Mouse (Mus musculus) CH12.LX (cell line): ENCODE results near the gene Dennd5b. TPM values are rescaled to one million over a fixed set of nuclear protein-coding genes. Genes with fewer than 3 reads are reported as not detected.

ENCODE experiments used
- DNase-seq: peaks from one replicate; pipeline ENCODE4 v3.0.0-alpha.2; 2013; ENCODE audit errors: extremely low read depth
- H3K27ac ChIP-seq: 2 replicates; pipeline ENCODE4 v1.5.1; 2012; ENCODE audit warnings: low read depth, mild to moderate bottlenecking, control low read depth, moderate library complexity; ENCODE audit not compliant: insufficient read depth
- H3K27me3 ChIP-seq: replicated peaks from 2 replicates; pipeline ENCODE3; 2012; ENCODE audit warnings: inconsistent platforms
- H3K36me3 ChIP-seq, 2 experiments: replicated peaks in 1 of 2; 2 replicates each; pipeline versions ENCODE3 to v1.6.1; 2012; ENCODE audit warnings: inconsistent platforms in 1 of 2, low read length in 1 of 2, mild to moderate bottlenecking in 1 of 2, mixed read lengths in 1 of 2, moderate library complexity in 1 of 2; ENCODE audit not compliant: control insufficient read depth in 1 of 2, insufficient read depth in 1 of 2
- H3K4me1 ChIP-seq, 2 experiments: 2 replicates each; pipeline ENCODE4 v1.6.1; 2012; ENCODE audit warnings: inconsistent platforms in 1 of 2, moderate library complexity in 1 of 2; ENCODE audit not compliant: insufficient read depth in 2 of 2, control insufficient read depth in 1 of 2
- H3K4me2 ChIP-seq: 2 replicates; pipeline ENCODE4 v1.6.1; 2012; ENCODE audit warnings: low read depth, mild to moderate bottlenecking, control low read depth; ENCODE audit not compliant: poor library complexity, insufficient read depth, severe bottlenecking
- H3K4me3 ChIP-seq, 3 experiments: fragments of 150-350 bp in 1 of 3; sonication (generic) in 1 of 3; replicated peaks in 1 of 3; 2 replicates each; pipeline versions ENCODE3 to v1.5.1; 2011 to 2012; ENCODE audit warnings: low read depth in 2 of 3, low read length in 2 of 3, mild to moderate bottlenecking in 2 of 3, moderate library complexity in 2 of 3, control low read depth in 1 of 3, improper control_type of control experiment in 1 of 3, inconsistent platforms in 1 of 3, mixed read lengths in 1 of 3; ENCODE audit not compliant: poor library complexity in 1 of 3
- H3K79me2 ChIP-seq: replicated peaks from 2 replicates; pipeline ENCODE4 v1.6.1; 2012; ENCODE audit warnings: mild to moderate bottlenecking, moderate library complexity; ENCODE audit not compliant: control insufficient read depth, poor library complexity, insufficient read depth, severe bottlenecking; ENCODE audit errors: extremely low read depth
- H3K9ac ChIP-seq: 2 replicates; pipeline ENCODE4 v1.6.1; 2012; ENCODE audit warnings: low read depth, mild to moderate bottlenecking, control low read depth, moderate library complexity; ENCODE audit not compliant: insufficient read depth
- H3K9me3 ChIP-seq: replicated peaks from 2 replicates; pipeline ENCODE3; 2012; ENCODE audit warnings: low read length, inconsistent platforms, mixed read lengths
- BHLHE40 ChIP-seq: IDR thresholded peaks from 2 replicates; pipeline ENCODE4 v1.6.1; 2011; ENCODE audit warnings: mild to moderate bottlenecking, low read depth, low read length, improper control_type of control experiment
- CHD1 ChIP-seq: IDR thresholded peaks from 2 replicates; pipeline ENCODE4 v1.6.1; 2012; ENCODE audit warnings: low read depth, low read length, improper control_type of control experiment, inconsistent platforms
- ELF1 ChIP-seq: IDR thresholded peaks from 2 replicates; pipeline ENCODE4 v1.6.1; 2014; ENCODE audit warnings: low read depth, mild to moderate bottlenecking, inconsistent platforms, low read length, improper control_type of control experiment
- EP300 ChIP-seq: IDR thresholded peaks from 2 replicates; pipeline ENCODE4 v1.6.1; 2011; ENCODE audit warnings: low read length, improper control_type of control experiment
- ETS1 ChIP-seq: conservative IDR thresholded peaks from 2 replicates; pipeline ENCODE4 v1.6.1; 2012; ENCODE audit warnings: low read depth, mild to moderate bottlenecking, inconsistent platforms, low read length, improper control_type of control experiment, moderate library complexity
- HCFC1 ChIP-seq: IDR thresholded peaks from 2 replicates; pipeline ENCODE4 v1.6.1; 2012; ENCODE audit warnings: low read depth, mild to moderate bottlenecking, inconsistent platforms, low read length, improper control_type of control experiment
- IRF4 ChIP-seq: IDR thresholded peaks from 2 replicates; pipeline ENCODE4 v1.6.1; 2014; ENCODE audit warnings: low read depth, mild to moderate bottlenecking, inconsistent platforms, low read length, improper control_type of control experiment
- JUN ChIP-seq: IDR thresholded peaks from 2 replicates; pipeline ENCODE4 v1.6.1; 2011; ENCODE audit warnings: low read depth, mild to moderate bottlenecking, low read length, improper control_type of control experiment, moderate library complexity; ENCODE audit not compliant: insufficient read depth
- JUND ChIP-seq: conservative IDR thresholded peaks from 2 replicates; pipeline ENCODE4 v1.6.1; 2011; ENCODE audit warnings: low read depth, low read length, improper control_type of control experiment
- MAFK ChIP-seq: IDR thresholded peaks from 2 replicates; pipeline ENCODE4 v1.6.1; 2011; ENCODE audit warnings: low read length, improper control_type of control experiment; ENCODE audit not compliant: insufficient replicate concordance
- MAX ChIP-seq: IDR thresholded peaks from 2 replicates; pipeline ENCODE4 v1.6.1; 2011; ENCODE audit warnings: low read length, improper control_type of control experiment
- MAZ ChIP-seq: IDR thresholded peaks from 2 replicates; pipeline ENCODE4 v1.6.1; 2012; ENCODE audit warnings: low read depth, mild to moderate bottlenecking, inconsistent platforms, low read length, improper control_type of control experiment, moderate library complexity
- MXI1 ChIP-seq: IDR thresholded peaks from 2 replicates; pipeline ENCODE4 v1.6.1; 2011; ENCODE audit warnings: mild to moderate bottlenecking, low read depth, low read length, improper control_type of control experiment
- NRF1 ChIP-seq: IDR thresholded peaks from 2 replicates; pipeline ENCODE4 v1.6.1; 2014; ENCODE audit warnings: low read depth, mild to moderate bottlenecking, inconsistent platforms, low read length, improper control_type of control experiment, moderate library complexity
- POLR2A ChIP-seq: IDR thresholded peaks from 2 replicates; pipeline ENCODE4 v1.6.1; 2011; ENCODE audit warnings: low read depth, mild to moderate bottlenecking, improper control_type of control experiment, low read length
- POLR2AphosphoS2 ChIP-seq: IDR thresholded peaks from 2 replicates; pipeline ENCODE4 v1.6.1; 2011; ENCODE audit warnings: low read depth, low read length, improper control_type of control experiment
- RCOR1 ChIP-seq: conservative IDR thresholded peaks from 2 replicates; pipeline ENCODE4 v1.6.1; 2012; ENCODE audit warnings: low read depth, mild to moderate bottlenecking, inconsistent platforms, low read length, improper control_type of control experiment
- SIN3A ChIP-seq: IDR thresholded peaks from 2 replicates; pipeline ENCODE4 v1.6.1; 2012; ENCODE audit warnings: low read length, improper control_type of control experiment, inconsistent platforms
- SMC3 ChIP-seq: IDR thresholded peaks from 2 replicates; pipeline ENCODE4 v1.6.1; 2011; ENCODE audit warnings: low read depth, low read length, improper control_type of control experiment
- TBP ChIP-seq: conservative IDR thresholded peaks from 2 replicates; pipeline ENCODE4 v1.6.1; 2011; ENCODE audit warnings: low read depth, low read length, improper control_type of control experiment
- TCF12 ChIP-seq: IDR thresholded peaks from 2 replicates; pipeline ENCODE4 v1.6.1; 2014; ENCODE audit warnings: low read depth, mild to moderate bottlenecking, inconsistent platforms, low read length, improper control_type of control experiment
- USF1 ChIP-seq: IDR thresholded peaks from 2 replicates; pipeline ENCODE4 v1.6.1; 2014; ENCODE audit warnings: low read depth, mild to moderate bottlenecking, inconsistent platforms, low read length, improper control_type of control experiment
- USF2 ChIP-seq: conservative IDR thresholded peaks from 2 replicates; pipeline ENCODE4 v1.6.1; 2011; ENCODE audit warnings: low read depth, low read length, improper control_type of control experiment
- ZKSCAN1 ChIP-seq: IDR thresholded peaks from 2 replicates; pipeline ENCODE4 v1.6.1; 2012; ENCODE audit warnings: low read depth, inconsistent platforms, low read length, improper control_type of control experiment, borderline replicate concordance
- dilution Hi-C: fragments of 300-500 bp; cut with MboI; formaldehyde crosslinking; loops from 2 replicates; pipeline ENCODE4 v1.14.3; 2020; ENCODE audit warnings: low sequenced_read_pairs; ENCODE audit not compliant: extremely low pct_unique_long_range_greater_than_20kb, extremely low pct_ligation_motif_present
- in situ Hi-C: fragments of 300-500 bp; cut with MboI; formaldehyde crosslinking; loops from 3 replicates; pipeline ENCODE4 v1.14.3; 2019; ENCODE audit warnings: low sequenced_read_pairs, low pct_ligation_motif_present, low pct_unique_long_range_greater_than_20kb, mixed read lengths
- polyA plus RNA-seq: library from polyadenylated mRNA; unstranded; fragments of >175 nt; gene quantifications from 2 replicates; pipeline ENCODE4 v1.2.1, GENCODE M21; 2012; ENCODE audit warnings: low read depth; ENCODE audit not compliant: insufficient read length
- total RNA-seq, 2 experiments: library from RNA; depleted of rRNA; stranded (reverse); fragments of 300-350 nt in 1 of 2; fragments of >200 nt in 1 of 2; gene quantifications; 2 replicates each; pipeline ENCODE4 v1.2.3; 2012 to 2014

Dennd5b gene
- total and polyA plus RNA-seq, 3 experiments = 1.6 to 3.1 (median 2.2) TPM

GRCm38 (mm10) chr6:149108909-149109308, 7.4 kb upstream of the Dennd5b start:
- in situ Hi-C loops = loop anchor here (25.0 kb wide), 1 partner anchor 172 kb away; the partner anchor contains the start of gene Sinhcaf

GRCm38 (mm10) chr6:149107615-149108014, 6.1 kb upstream of the Dennd5b start:
- TF ChIP-seq CHD1 (no peak), ELF1 (no peak), POLR2A (no peak), JUND (no peak), MAZ (no peak), USF1 (no peak), JUN (no peak), RCOR1 (no peak), SIN3A (no peak), MAFK (no peak), EP300 (no peak)
- no peaks in the 10 kb centered on the region for H3K9me3 ChIP-seq
- no peak overlapping the region for H3K27ac ChIP-seq
- in situ Hi-C loops (loop anchor here (25.0 kb wide), 1 partner anchor 170 kb away; the partner anchor contains the start of gene Sinhcaf), dilution Hi-C loops (no loop called here)
- no peak for DNase-seq
- H3K36me3 ChIP-seq = no peaks in the 10 kb centered on the region
- H3K4me1 ChIP-seq = no peaks in the 10 kb centered on the region
- H3K4me2 ChIP-seq = no peak overlapping the region
- H3K79me2 ChIP-seq = no peaks in the 10 kb centered on the region
- no peak overlapping the region for H3K9ac ChIP-seq
- H3K27me3 ChIP-seq = no peaks in the 10 kb centered on the region
- no peak overlapping the region for H3K4me3 ChIP-seq

More at GRCm38 (mm10) chr6:149108909-149109308, 7.4 kb upstream of the Dennd5b start:
- Histone ChIP-seq H3K27me3 (no peaks in the 10 kb centered on the region), H3K36me3 (no peaks in the 10 kb centered on the region), H3K27ac (no peak overlapping the region), H3K9ac (no peak overlapping the region), H3K4me2 (no peak overlapping the region), H3K4me1 (no peaks in the 10 kb centered on the region), H3K79me2 (no peaks in the 10 kb centered on the region), H3K4me3 (no peak overlapping the region), H3K9me3 (no peaks in the 10 kb centered on the region)
- no peak for DNase-seq
- dilution Hi-C loops = no loop called here
- TF ChIP-seq SMC3 (no peak), CHD1 (no peak), NRF1 (no peak), MXI1 (no peak), TCF12 (no peak), USF2 (no peak), IRF4 (no peak), TBP (no peak), BHLHE40 (no peak), ZKSCAN1 (no peak), MAX (no peak), HCFC1 (no peak), POLR2AphosphoS2 (no peak), ETS1 (no peak)
